Mouse (Mus musculus): ENCODE results near the gene Lmx1b. TPM values are rescaled to one million over a fixed set of nuclear protein-coding genes. Genes with fewer than 3 reads are reported as not detected.

Gene Lmx1b
- polyA plus RNA-seq, 1 experiment = not detected

GRCm38 (mm10) chr2:33584937-33585910, 55.1 kb downstream of the Lmx1b start:
- H3K27me3 ChIP-seq (replicated peaks) = peaks cover 93% of the 10 kb centered on the region
- peak overlapping the region; percentile 18 for H3K4me3 ChIP-seq (replicated peaks)
- H3K4me1 ChIP-seq = peaks cover 11% of the 10 kb centered on the region
- no peaks in the 10 kb centered on the region for H3K9me3 ChIP-seq
- H3K36me3 ChIP-seq (replicated peaks; ENCODE audit: low read length) = no peaks in the 10 kb centered on the region
- TF ChIP-seq GATA1 (IDR thresholded peaks at IDR 0.05; ENCODE audit: borderline replicate concordance, low read length) = no peak
- TF ChIP-seq FLI1 (IDR thresholded peaks at IDR 0.05; ENCODE audit: low read length) = no peak

GRCm38 (mm10) chr2:33583761-33584160, 56.5 kb downstream of the Lmx1b start:
- Histone ChIP-seq H3K4me3 (replicated peaks) (peak overlapping the region; percentile 1), H3K9me3 (no peaks in the 10 kb centered on the region), H3K4me1 (peaks cover 11% of the 10 kb centered on the region), H3K27me3 (replicated peaks) (peaks cover 95% of the 10 kb centered on the region), H3K36me3 (replicated peaks; ENCODE audit: low read length) (no peaks in the 10 kb centered on the region)
- TF ChIP-seq GATA1 (IDR thresholded peaks at IDR 0.05; ENCODE audit: borderline replicate concordance, low read length) = no peak
- no peak for TF ChIP-seq FLI1 (IDR thresholded peaks at IDR 0.05; ENCODE audit: low read length)

GRCm38 (mm10) chr2:33583317-33583716, 57.0 kb downstream of the Lmx1b start:
- Histone ChIP-seq H3K4me1 (peaks cover 11% of the 10 kb centered on the region), H3K9me3 (no peaks in the 10 kb centered on the region), H3K36me3 (replicated peaks; ENCODE audit: low read length) (no peaks in the 10 kb centered on the region), H3K4me3 (replicated peaks) (no peak overlapping the region), H3K27me3 (replicated peaks) (peaks cover 98% of the 10 kb centered on the region)
- TF ChIP-seq FLI1 (IDR thresholded peaks at IDR 0.05; ENCODE audit: low read length) = no peak
- no peak for TF ChIP-seq GATA1 (IDR thresholded peaks at IDR 0.05; ENCODE audit: borderline replicate concordance, low read length)

- no peaks in the 10 kb centered on the region for H3K36me3 ChIP-seq (replicated peaks; ENCODE audit: low read length)
- H3K4me1 ChIP-seq = peaks cover 11% of the 10 kb centered on the region
- no peaks in the 10 kb centered on the region for H3K9me3 ChIP-seq
- TF ChIP-seq GATA1 (IDR thresholded peaks at IDR 0.05; ENCODE audit: borderline replicate concordance, low read length) (no peak), FLI1 (IDR thresholded peaks at IDR 0.05; ENCODE audit: low read length) (no peak)
- no peak overlapping the region for H3K4me3 ChIP-seq (replicated peaks)
- peaks cover 99% of the 10 kb centered on the region for H3K27me3 ChIP-seq (replicated peaks)
Measured at GRCm38 (mm10) chr2:33582457-33583060, 57.8 kb downstream of the Lmx1b start.

GRCm38 (mm10) chr2:33581866-33582265, 58.4 kb downstream of the Lmx1b start:
- TF ChIP-seq FLI1 (IDR thresholded peaks at IDR 0.05; ENCODE audit: low read length) (no peak), GATA1 (IDR thresholded peaks at IDR 0.05; ENCODE audit: borderline replicate concordance, low read length) (no peak)
- peaks cover 99% of the 10 kb centered on the region for H3K27me3 ChIP-seq (replicated peaks)

GRCm38 (mm10) chr2:33581449-33581777, 58.9 kb downstream of the Lmx1b start:
- Histone ChIP-seq H3K4me3 (replicated peaks) (no peak overlapping the region), H3K36me3 (replicated peaks; ENCODE audit: low read length) (no peaks in the 10 kb centered on the region), H3K4me1 (peaks cover 11% of the 10 kb centered on the region), H3K9me3 (no peaks in the 10 kb centered on the region), H3K27me3 (replicated peaks) (peaks cover 99% of the 10 kb centered on the region)
- TF ChIP-seq FLI1 (IDR thresholded peaks at IDR 0.05; ENCODE audit: low read length) (no peak), GATA1 (IDR thresholded peaks at IDR 0.05; ENCODE audit: borderline replicate concordance, low read length) (no peak)

More at GRCm38 (mm10) chr2:33581866-33582265, 58.4 kb downstream of the Lmx1b start:
- Histone ChIP-seq H3K4me1 (peaks cover 11% of the 10 kb centered on the region), H3K36me3 (replicated peaks; ENCODE audit: low read length) (no peaks in the 10 kb centered on the region), H3K9me3 (no peaks in the 10 kb centered on the region), H3K4me3 (replicated peaks) (no peak overlapping the region)

GRCm38 (mm10) chr2:33580697-33581448, 59.4 kb downstream of the Lmx1b start:
- no peak for TF ChIP-seq FLI1 (IDR thresholded peaks at IDR 0.05; ENCODE audit: low read length)
- TF ChIP-seq GATA1 (IDR thresholded peaks at IDR 0.05; ENCODE audit: borderline replicate concordance, low read length) = no peak
- peaks cover 96% of the 10 kb centered on the region for H3K27me3 ChIP-seq (replicated peaks)
- H3K4me1 ChIP-seq = peaks cover 11% of the 10 kb centered on the region
- no peaks in the 10 kb centered on the region for H3K9me3 ChIP-seq
- no peaks in the 10 kb centered on the region for H3K36me3 ChIP-seq (replicated peaks; ENCODE audit: low read length)
- H3K4me3 ChIP-seq (replicated peaks) = peak overlapping the region; percentile 18

- H3K27me3 ChIP-seq (replicated peaks) = peaks cover 87% of the 10 kb centered on the region
- H3K4me3 ChIP-seq (replicated peaks) = no peak overlapping the region
- 0 out of 2 replicates have a peak, but pooled peaks cover under 1% of the 10 kb centered on the region for H3K4me1 ChIP-seq
- no peak for TF ChIP-seq FLI1 (IDR thresholded peaks at IDR 0.05; ENCODE audit: low read length)
- no peak for TF ChIP-seq GATA1 (IDR thresholded peaks at IDR 0.05; ENCODE audit: borderline replicate concordance, low read length)
- no peaks in the 10 kb centered on the region for H3K36me3 ChIP-seq (replicated peaks; ENCODE audit: low read length)
- H3K9me3 ChIP-seq = no peaks in the 10 kb centered on the region
Measured at GRCm38 (mm10) chr2:33575406-33575805, 64.9 kb downstream of the Lmx1b start.

GRCm38 (mm10) chr2:33573075-33573474, 67.2 kb downstream of the Lmx1b start:
- Histone ChIP-seq H3K4me1 (peaks cover 8% of the 10 kb centered on the region; the same call in 1 of the 2 replicates), H3K27me3 (replicated peaks) (peaks cover 87% of the 10 kb centered on the region), H3K4me3 (replicated peaks) (no peak overlapping the region), H3K36me3 (replicated peaks; ENCODE audit: low read length) (no peaks in the 10 kb centered on the region), H3K9me3 (no peaks in the 10 kb centered on the region)
- TF ChIP-seq FLI1 (IDR thresholded peaks at IDR 0.05; ENCODE audit: low read length) (no peak), GATA1 (IDR thresholded peaks at IDR 0.05; ENCODE audit: borderline replicate concordance, low read length) (no peak)

All from megakaryocyte, embryonic 14.5 days (primary cell).